Mouse (Mus musculus) thymus, postnatal 25 days (tissue): Measurements from ENCODE around the gene Gng4.
A peak's percentile ranks its signal among the peaks of the same experiment; 100 is the strongest.
"Not testable (repeated sequence)": the region's sequence is repeated elsewhere in the genome, so short reads cannot be mapped to it uniquely, and the experiment has no call there.

Experiments used
- DNase-seq: peaks from one replicate; pipeline ENCODE4 v3.0.0; 2022

The Gng4 gene

GRCm38 (mm10) chr13:13783894-13784419 lies at the start of gene Gng4:
TSS of gene Gng4 (plus strand) at chr13:13784059.
- DNase-seq = peak; percentile 68

GRCm38 (mm10) chr13:13739232-13739631 lies 44.6 kb upstream of the Gng4 start:
- no peak for DNase-seq

- no peak for DNase-seq
These were observed 37.9 kb upstream of the Gng4 start for GRCm38 (mm10) chr13:13745911-13746310.

GRCm38 (mm10) chr13:13775778-13776494 lies 7.9 kb upstream of the Gng4 start:
- no peak for DNase-seq

GRCm38 (mm10) chr13:13777052-13777451 lies 6.8 kb upstream of the Gng4 start:
- no peak for DNase-seq

GRCm38 (mm10) chr13:13777696-13778095 lies 6.2 kb upstream of the Gng4 start:
- DNase-seq = no peak

- no peak for DNase-seq
These were observed 4.9 kb upstream of the Gng4 start for GRCm38 (mm10) chr13:13778837-13779458.

- no peak for DNase-seq
These were observed 3.6 kb upstream of the Gng4 start for GRCm38 (mm10) chr13:13780271-13780670.

GRCm38 (mm10) chr13:13781026-13781425 lies 2.8 kb upstream of the Gng4 start:
- DNase-seq = no peak

GRCm38 (mm10) chr13:13783296-13783695 lies 563 bp upstream of the Gng4 start:
- no peak for DNase-seq

GRCm38 (mm10) chr13:13784420-13784936 lies 619 bp downstream of the Gng4 start:
- DNase-seq = no peak

GRCm38 (mm10) chr13:13784981-13785783 lies 1.3 kb downstream of the Gng4 start:
- DNase-seq = no peak

GRCm38 (mm10) chr13:13786971-13787370 lies 3.1 kb downstream of the Gng4 start:
- DNase-seq = no peak

GRCm38 (mm10) chr13:13788070-13788469 lies 4.2 kb downstream of the Gng4 start:
- no peak for DNase-seq

GRCm38 (mm10) chr13:13791981-13792380 lies 8.1 kb downstream of the Gng4 start:
- no peak for DNase-seq

- DNase-seq = no peak
These were observed 11.4 kb downstream of the Gng4 start for GRCm38 (mm10) chr13:13795166-13795832.

GRCm38 (mm10) chr13:13796082-13796481 lies 12.2 kb downstream of the Gng4 start:
- no peak for DNase-seq

GRCm38 (mm10) chr13:13797816-13798215 lies 14.0 kb downstream of the Gng4 start:
- DNase-seq = not testable (repeated sequence)

GRCm38 (mm10) chr13:13798775-13799174 lies 14.9 kb downstream of the Gng4 start:
- no peak for DNase-seq

- peak; percentile 45 for DNase-seq
These were observed 24.7 kb downstream of the Gng4 start for GRCm38 (mm10) chr13:13808337-13809132.

GRCm38 (mm10) chr13:13810885-13811284 lies 27.0 kb downstream of the Gng4 start:
- DNase-seq = no peak

GRCm38 (mm10) chr13:13818696-13819095 lies 34.8 kb downstream of the Gng4 start:
- DNase-seq = no peak
